Mouse (Mus musculus): ENCODE results near the gene Fam187a. TPM values are rescaled to one million over a fixed set of nuclear protein-coding genes. Genes with fewer than 3 reads are reported as not detected.

Gene Fam187a
- polyA plus RNA-seq, 1 experiment = 0.13 TPM

GRCm38 (mm10) chr11:102911376-102911775 lies 26.4 kb downstream of the Fam187a start:
- Histone ChIP-seq H3K4me1 (ENCODE audit: control insufficient read depth, insufficient read depth, low read length) (no peaks in the 10 kb centered on the region), H3K4me3 (ENCODE audit: insufficient read depth, low read length) (no peak overlapping the region), H3K27ac (ENCODE audit: insufficient read depth, low read length) (no peak overlapping the region)
- TF ChIP-seq CTCF (IDR thresholded peaks at IDR 0.05; ENCODE audit: extremely low read depth, insufficient read depth, low read length) (no peak), POLR2A (IDR thresholded peaks at IDR 0.05; ENCODE audit: extremely low read depth, insufficient read depth, low read length) (no peak)

- no peak overlapping the region for H3K27ac ChIP-seq (ENCODE audit: insufficient read depth, low read length)
These were observed 30.4 kb downstream of the Fam187a start for GRCm38 (mm10) chr11:102915380-102915779.

GRCm38 (mm10) chr11:102918077-102918476 lies 33.1 kb downstream of the Fam187a start:
- TF ChIP-seq CTCF (IDR thresholded peaks at IDR 0.05; ENCODE audit: extremely low read depth, insufficient read depth, low read length) = no peak
- TF ChIP-seq POLR2A (IDR thresholded peaks at IDR 0.05; ENCODE audit: extremely low read depth, insufficient read depth, low read length) = no peak
- Histone ChIP-seq H3K4me1 (ENCODE audit: control insufficient read depth, insufficient read depth, low read length) (no peaks in the 10 kb centered on the region), H3K4me3 (ENCODE audit: insufficient read depth, low read length) (no peak overlapping the region), H3K27ac (ENCODE audit: insufficient read depth, low read length) (no peak overlapping the region)

More at GRCm38 (mm10) chr11:102915380-102915779, 30.4 kb downstream of the Fam187a start:
- TF ChIP-seq CTCF (IDR thresholded peaks at IDR 0.05; ENCODE audit: extremely low read depth, insufficient read depth, low read length) (no peak), POLR2A (IDR thresholded peaks at IDR 0.05; ENCODE audit: extremely low read depth, insufficient read depth, low read length) (no peak)
- H3K4me1 ChIP-seq (ENCODE audit: control insufficient read depth, insufficient read depth, low read length) = no peaks in the 10 kb centered on the region
- H3K4me3 ChIP-seq (ENCODE audit: insufficient read depth, low read length) = no peak overlapping the region

- Histone ChIP-seq H3K4me3 (ENCODE audit: insufficient read depth, low read length) (no peak overlapping the region), H3K4me1 (ENCODE audit: control insufficient read depth, insufficient read depth, low read length) (no peaks in the 10 kb centered on the region), H3K27ac (ENCODE audit: insufficient read depth, low read length) (no peak overlapping the region)
- TF ChIP-seq CTCF (IDR thresholded peaks at IDR 0.05; ENCODE audit: extremely low read depth, insufficient read depth, low read length) = no peak
- TF ChIP-seq POLR2A (IDR thresholded peaks at IDR 0.05; ENCODE audit: extremely low read depth, insufficient read depth, low read length) = no peak
These were observed 36.5 kb downstream of the Fam187a start for GRCm38 (mm10) chr11:102921491-102921890.

- Histone ChIP-seq H3K27ac (ENCODE audit: insufficient read depth, low read length) (no peak within 1 kb of the TSS), H3K4me1 (ENCODE audit: control insufficient read depth, insufficient read depth, low read length) (no peaks in the 10 kb centered on the region), H3K4me3 (ENCODE audit: insufficient read depth, low read length) (peak within 1 kb of the TSS; percentile 37)
- TF ChIP-seq POLR2A (IDR thresholded peaks at IDR 0.05; ENCODE audit: extremely low read depth, insufficient read depth, low read length) (no peak; the same call in 1 of the 2 replicates), CTCF (IDR thresholded peaks at IDR 0.05; ENCODE audit: extremely low read depth, insufficient read depth, low read length) (no peak)
These were observed 39.8 kb downstream of the Fam187a start, which contains the start of gene Kif18b for GRCm38 (mm10) chr11:102924557-102925350. TSS of gene Kif18b (minus strand) at chr11:102925124.

GRCm38 (mm10) chr11:102925351-102925717 lies 40.4 kb downstream of the Fam187a start:
- Histone ChIP-seq H3K27ac (ENCODE audit: insufficient read depth, low read length) (no peak overlapping the region), H3K4me3 (ENCODE audit: insufficient read depth, low read length) (peak overlapping the region; percentile 37), H3K4me1 (ENCODE audit: control insufficient read depth, insufficient read depth, low read length) (no peaks in the 10 kb centered on the region)
- peak; percentile 18; the same call in 1 of the 2 replicates for TF ChIP-seq CTCF (IDR thresholded peaks at IDR 0.05; ENCODE audit: extremely low read depth, insufficient read depth, low read length)
- no peak for TF ChIP-seq POLR2A (IDR thresholded peaks at IDR 0.05; ENCODE audit: extremely low read depth, insufficient read depth, low read length)

GRCm38 (mm10) chr11:102930672-102931071 lies 45.7 kb downstream of the Fam187a start:
- no peak for TF ChIP-seq POLR2A (IDR thresholded peaks at IDR 0.05; ENCODE audit: extremely low read depth, insufficient read depth, low read length)
- TF ChIP-seq CTCF (IDR thresholded peaks at IDR 0.05; ENCODE audit: extremely low read depth, insufficient read depth, low read length) = no peak
- Histone ChIP-seq H3K4me3 (ENCODE audit: insufficient read depth, low read length) (no peak overlapping the region), H3K27ac (ENCODE audit: insufficient read depth, low read length) (no peak overlapping the region), H3K4me1 (ENCODE audit: control insufficient read depth, insufficient read depth, low read length) (no peaks in the 10 kb centered on the region)

- Histone ChIP-seq H3K4me1 (ENCODE audit: control insufficient read depth, insufficient read depth, low read length) (no peaks in the 10 kb centered on the region), H3K27ac (ENCODE audit: insufficient read depth, low read length) (no peak overlapping the region), H3K4me3 (ENCODE audit: insufficient read depth, low read length) (no peak overlapping the region)
- TF ChIP-seq POLR2A (IDR thresholded peaks at IDR 0.05; ENCODE audit: extremely low read depth, insufficient read depth, low read length) (no peak), CTCF (IDR thresholded peaks at IDR 0.05; ENCODE audit: extremely low read depth, insufficient read depth, low read length) (no peak)
These were observed 51.3 kb downstream of the Fam187a start for GRCm38 (mm10) chr11:102936272-102936671.

Other genes with a start within 250 kb of the Fam187a start
- gene Meioc, start 221.5 kb upstream of the Fam187a start, polyA plus RNA-seq (2012; rRNA removed) = not detected in 2 replicates
- 24.4 and 24.7 TPM in 2 replicates for gene Ccdc43, start 187.4 kb upstream of the Fam187a start, polyA plus RNA-seq (2012; rRNA removed)
- gene Adam11, start 123.7 kb upstream of the Fam187a start, polyA plus RNA-seq (2012; rRNA removed) = 101 and 118 TPM in 2 replicates
- gene Gjc1, start 65.5 kb upstream of the Fam187a start, polyA plus RNA-seq (2012; rRNA removed) = 7.6 and 8.2 TPM in 2 replicates
- gene Higd1b, start 49.3 kb upstream of the Fam187a start, polyA plus RNA-seq (2012; rRNA removed) = 11.5 and 12.3 TPM in 2 replicates
- 94.0 and 101 TPM in 2 replicates for gene Eftud2, start 4.2 kb upstream of the Fam187a start, polyA plus RNA-seq (2012; rRNA removed)
- 3.0 and 3.6 TPM in 2 replicates for gene Ccdc103, start 4.0 kb upstream of the Fam187a start, polyA plus RNA-seq (2012; rRNA removed)
- 179 and 186 TPM in 2 replicates for gene Gfap, start 15.7 kb downstream of the Fam187a start, polyA plus RNA-seq (2012; rRNA removed)
- gene Kif18b, start 40.0 kb downstream of the Fam187a start, polyA plus RNA-seq (2012; rRNA removed) = 0.17 and 0.40 TPM in 2 replicates
- 15.3 and 15.8 TPM in 2 replicates for gene C1ql1, start 61.5 kb downstream of the Fam187a start, polyA plus RNA-seq (2012; rRNA removed)
- 74.3 and 77.1 TPM in 2 replicates for gene Nmt1, start 143.0 kb downstream of the Fam187a start, polyA plus RNA-seq (2012; rRNA removed)
- gene Dcakd, start 143.2 kb downstream of the Fam187a start, polyA plus RNA-seq (2012; rRNA removed) = 57.4 and 59.6 TPM in 2 replicates
- 17.1 and 21.1 TPM in 2 replicates for gene Plcd3, start 216.5 kb downstream of the Fam187a start, polyA plus RNA-seq (2012; rRNA removed)
- gene Acbd4, start 216.5 kb downstream of the Fam187a start, polyA plus RNA-seq (2012; rRNA removed) = 40.7 and 46.3 TPM in 2 replicates
- gene Hexim1, start 231.1 kb downstream of the Fam187a start, polyA plus RNA-seq (2012; rRNA removed) = 22.6 and 22.9 TPM in 2 replicates
- 10.7 and 11.9 TPM in 2 replicates for gene Hexim2, start 247.3 kb downstream of the Fam187a start, polyA plus RNA-seq (2012; rRNA removed)